Mouse (Mus musculus): ENCODE results near the gene Zfp750.

- TF ChIP-seq CTCF (conservative IDR thresholded peaks at IDR 0.05; ENCODE audit: low read length): no peak
- no peak for TF ChIP-seq POU5F1 (IDR thresholded peaks at IDR 0.05; ENCODE audit: borderline replicate concordance, low read length)
These were observed 33.8 kb upstream of the Zfp750 start for GRCm38 (mm10) chr11:121552846-121553457.
